8 mouse cellular contexts compared by ENCODE assay signal in genomic region chr5:39755375-39755774, GRCm38 (mm10). TPM values are rescaled to one million over a fixed set of nuclear protein-coding genes. Genes with fewer than 3 reads are reported as not detected.
DNase-seq lines count a peak whose midpoint lies in the region; ATAC-seq and TF ChIP-seq lines count a peak whose summit lies in the region.
"Not testable (repeated sequence)": the region's sequence is repeated elsewhere in the genome, so short reads cannot be mapped to it uniquely, and the experiment has no call there.

TSS of gene Hs3st1 (minus strand) at chr5:39755475.

- ATAC-seq in forebrain, embryonic 14.5 days; hindbrain, embryonic 14.5 days (ENCODE audit: low FRiP score); midbrain, embryonic 13.5 days: not testable (repeated sequence)

- H3K4me3 ChIP-seq in forebrain, embryonic 14.5 days (ENCODE audit: low read depth, low read length); hindbrain, embryonic 14.5 days (replicated peaks; ENCODE audit: low read length); midbrain, embryonic 13.5 days (replicated peaks); small intestine, adult 2 months (ENCODE audit: low read depth, low read length): not testable (repeated sequence)

- TF ChIP-seq CTCF in small intestine, adult 2 months (IDR thresholded peaks at IDR 0.05; ENCODE audit: extremely low read depth, insufficient read length, insufficient replicate concordance, low read depth, low read length), result not testable (repeated sequence)

- H3K4me2 ChIP-seq in forebrain, embryonic 14.5 days (ENCODE audit: low read length); hindbrain, embryonic 14.5 days (replicated peaks); midbrain, embryonic 13.5 days (replicated peaks): not testable (repeated sequence)

- not testable (repeated sequence) for H3K27me3 ChIP-seq in forebrain, embryonic 14.5 days (replicated peaks; ENCODE audit: control insufficient read depth, insufficient read depth, low read length); hindbrain, embryonic 14.5 days (ENCODE audit: control insufficient read depth, insufficient read depth, low read length); midbrain, embryonic 13.5 days; small intestine, adult 2 months (ENCODE audit: control insufficient read depth, insufficient read depth, low read length)

- intact Hi-C loops in left cerebral cortex, postnatal 25 days (cut with DNase I), result not testable (repeated sequence)

- DNase-seq in ES-CJ7 (ENCODE audit: low read depth, low spot score), result peak; percentile 36
- not testable (repeated sequence) for DNase-seq in adrenal gland, postnatal 4 days (ENCODE audit: low spot score in 2 of 2); forebrain, embryonic 14.5 days (ENCODE audit: low spot score); hindbrain, embryonic 14.5 days (ENCODE audit: low spot score); layer of hippocampus, adult 8-10 months (ENCODE audit: low spot score in 2 of 2); left cerebral cortex, postnatal 25 days (ENCODE audit: low spot score in 2 of 2)

- not testable (repeated sequence) for H3K36me3 ChIP-seq in forebrain, embryonic 14.5 days (ENCODE audit: control insufficient read depth, insufficient read depth, low read length); hindbrain, embryonic 14.5 days (replicated peaks; ENCODE audit: control insufficient read depth, insufficient read depth); midbrain, embryonic 13.5 days; small intestine, adult 2 months (ENCODE audit: control insufficient read depth, insufficient read depth, low read length)

- H3K9ac ChIP-seq in forebrain, embryonic 14.5 days (ENCODE audit: low read length); hindbrain, embryonic 14.5 days; midbrain, embryonic 13.5 days (replicated peaks): not testable (repeated sequence)

- H3K4me1 ChIP-seq in forebrain, embryonic 14.5 days (ENCODE audit: control insufficient read depth, insufficient read depth, low read length); hindbrain, embryonic 14.5 days (replicated peaks; ENCODE audit: control insufficient read depth, insufficient read depth, low read length); midbrain, embryonic 13.5 days (replicated peaks); small intestine, adult 2 months (ENCODE audit: control insufficient read depth, insufficient read depth, insufficient read length, low read length): not testable (repeated sequence)

- H3K27ac ChIP-seq in forebrain, embryonic 14.5 days (ENCODE audit: low read depth, low read length); hindbrain, embryonic 14.5 days; midbrain, embryonic 13.5 days; small intestine, adult 2 months (ENCODE audit: insufficient read depth, low read depth, low read length): not testable (repeated sequence)

- H3K9me3 ChIP-seq in forebrain, embryonic 14.5 days (replicated peaks; ENCODE audit: control insufficient read depth, low read length); hindbrain, embryonic 14.5 days (ENCODE audit: control insufficient read depth, low read length); midbrain, embryonic 13.5 days: not testable (repeated sequence)

- 95% methylated on average over 15 of the region's 15 CpGs for WGBS in forebrain, embryonic 14.5 days
- 97% methylated on average over 15 of the region's 15 CpGs for WGBS in hindbrain, embryonic 14.5 days
- WGBS in midbrain, embryonic 13.5 days, result 95% methylated on average over 15 of the region's 15 CpGs
- 96% methylated on average over 15 of the region's 15 CpGs for WGBS in small intestine, adult 2 months

- TF ChIP-seq POLR2A in small intestine, adult 2 months (IDR thresholded peaks at IDR 0.05; ENCODE audit: low read depth, low read length), result not testable (repeated sequence)

RNA-seq across cellular contexts. Expression of gene Hs3st1, which starts in this region (rescaled TPM):
- 10 to 100 TPM; 13.8 to 15.0 TPM for total RNA-seq in adrenal gland, postnatal 4 days (2021)
- 51.3 and 59.6 TPM in 2 replicates for polyA plus RNA-seq in forebrain, embryonic 14.5 days (2014; fragmentation: Nextera tagmentation; extraction: Ambion mirVana)
- polyA plus RNA-seq in hindbrain, embryonic 14.5 days (2014; fragmentation: Nextera tagmentation; extraction: Ambion mirVana), result 37.8 and 45.1 TPM in 2 replicates
- total RNA-seq in layer of hippocampus, adult 8-10 months (2022), result 10 to 100 TPM; 17.8 to 26.1 (median 22.5) TPM
- total RNA-seq in left cerebral cortex, postnatal 25 days (2021), result 10 to 100 TPM; 42.9 to 52.5 TPM
- polyA plus RNA-seq in midbrain, embryonic 13.5 days (2015; fragmentation: Nextera tagmentation; extraction: Ambion mirVana), result 14.1 and 15.7 TPM in 2 replicates
- polyA plus RNA-seq in small intestine, adult 2 months (2012; rRNA removed), result 14.1 and 17.2 TPM in 2 replicates
